Comparison of ENCODE assay signal across 8 mouse cellular contexts in genomic region chr9:62435613-62436318, GRCm38 (mm10).
DNase-seq lines count a peak whose midpoint lies in the region; ATAC-seq lines count a peak whose summit lies in the region.

No protein-coding gene starts in this region.

- no peak overlapping the region for H3K9ac ChIP-seq in hindbrain, embryonic 15.5 days
- no peak overlapping the region for H3K9ac ChIP-seq in limb, embryonic 15.5 days
- H3K9ac ChIP-seq in midbrain, embryonic 15.5 days: no peak overlapping the region

- H3K4me1 ChIP-seq in hindbrain, embryonic 15.5 days (replicated peaks): peaks cover 23% of the 10 kb centered on the region
- peaks cover 24% of the 10 kb centered on the region for H3K4me1 ChIP-seq in limb, embryonic 15.5 days
- peaks cover 23% of the 10 kb centered on the region for H3K4me1 ChIP-seq in midbrain, embryonic 15.5 days

- no peak for DNase-seq in frontal cortex, postnatal 14 days (ENCODE audit: low spot score in 2 of 2)
- peak; percentile 71 for DNase-seq in gastrocnemius, postnatal 14 days

- peak; percentile 41 for ATAC-seq in frontal cortex, adult (ENCODE audit: low TSS enrichment)
- ATAC-seq in common myeloid progenitor, adult 5-6 weeks (replicated peaks; ENCODE audit: low read depth, poor library complexity, severe bottlenecking): peak; percentile 63
- ATAC-seq in hindbrain, embryonic 15.5 days (ENCODE audit: low FRiP score, low read depth): peak; percentile 42
- ATAC-seq in limb, embryonic 15.5 days (ENCODE audit: insufficient number of reproducible peaks, low FRiP score, low TSS enrichment, low read depth): peak; percentile 84
- ATAC-seq in midbrain, embryonic 15.5 days (replicated peaks): peak; percentile 66; the same call in 1 of the 2 replicates
- no peak for ATAC-seq in erythroblast, adult 5-6 weeks (replicated peaks; ENCODE audit: low FRiP score, poor library complexity, severe bottlenecking)

- intact Hi-C loops in gastrocnemius, postnatal 14 days (cut with DNase I; ENCODE audit: low total_unique reads): no loop called here

- no peaks in the 10 kb centered on the region for H3K27me3 ChIP-seq in hindbrain, embryonic 15.5 days
- H3K27me3 ChIP-seq in limb, embryonic 15.5 days: no peaks in the 10 kb centered on the region
- H3K27me3 ChIP-seq in midbrain, embryonic 15.5 days (replicated peaks): no peaks in the 10 kb centered on the region

- WGBS in hindbrain, embryonic 15.5 days: 5% methylated on average over 11 of the region's 12 CpGs
- WGBS in limb, embryonic 15.5 days: 6% methylated on average over 12 of the region's 12 CpGs
- WGBS in midbrain, embryonic 15.5 days: 2% methylated on average over 12 of the region's 12 CpGs

- H3K27ac ChIP-seq in hindbrain, embryonic 15.5 days (replicated peaks): peak overlapping the region; percentile 70
- peak overlapping the region; percentile 83 for H3K27ac ChIP-seq in limb, embryonic 15.5 days
- H3K27ac ChIP-seq in midbrain, embryonic 15.5 days: peak overlapping the region; percentile 50

- H3K4me2 ChIP-seq in hindbrain, embryonic 15.5 days: peak overlapping the region; percentile 26; the same call in 1 of the 2 replicates
- H3K4me2 ChIP-seq in limb, embryonic 15.5 days: peak overlapping the region; percentile 30
- H3K4me2 ChIP-seq in midbrain, embryonic 15.5 days: 0 out of 2 replicates have a peak overlapping the region, but pooled peaks have one; percentile 9

- H3K4me3 ChIP-seq in hindbrain, embryonic 15.5 days: no peak overlapping the region
- peak overlapping the region; percentile 16 for H3K4me3 ChIP-seq in limb, embryonic 15.5 days
- H3K4me3 ChIP-seq in midbrain, embryonic 15.5 days: no peak overlapping the region

- peaks cover 4% of the 10 kb centered on the region; the same call in 1 of the 2 replicates for H3K36me3 ChIP-seq in hindbrain, embryonic 15.5 days
- H3K36me3 ChIP-seq in limb, embryonic 15.5 days: peaks cover 4% of the 10 kb centered on the region; the same call in 1 of the 2 replicates
- no peaks in the 10 kb centered on the region for H3K36me3 ChIP-seq in midbrain, embryonic 15.5 days (replicated peaks)

- H3K9me3 ChIP-seq in hindbrain, embryonic 15.5 days: no peaks in the 10 kb centered on the region
- H3K9me3 ChIP-seq in limb, embryonic 15.5 days: no peaks in the 10 kb centered on the region
- H3K9me3 ChIP-seq in midbrain, embryonic 15.5 days: no peaks in the 10 kb centered on the region
